Mouse (Mus musculus) C2C12 (cell line): ENCODE measurements around the gene Myd88.

Experiments used
- CEBPB ChIP-seq: IDR thresholded peaks from one replicate; pipeline ENCODE4 v1.6.1; 2011; ENCODE audit warnings: low read depth, mild to moderate bottlenecking, control low read depth, moderate library complexity
- CTCF ChIP-seq: IDR thresholded peaks from one replicate; pipeline ENCODE4 v1.5.1; 2011; ENCODE audit not compliant: control insufficient read depth, insufficient read depth, insufficient read length
- FOSL1 ChIP-seq: IDR thresholded peaks from one replicate; pipeline ENCODE4 v1.8.0; 2011; ENCODE audit warnings: mild to moderate bottlenecking, low read length; ENCODE audit not compliant: poor library complexity, insufficient read depth, severe bottlenecking
- MAX ChIP-seq: IDR thresholded peaks from one replicate; pipeline ENCODE4 v1.6.1; 2011; ENCODE audit warnings: mild to moderate bottlenecking, control low read depth
- MYOD1 ChIP-seq: IDR thresholded peaks from one replicate; pipeline ENCODE4 v1.6.1; 2011; ENCODE audit warnings: low read depth; ENCODE audit not compliant: control insufficient read depth, insufficient read length
- MYOG ChIP-seq: IDR thresholded peaks from one replicate; pipeline ENCODE4 v1.6.1; 2011; ENCODE audit not compliant: control insufficient read depth, insufficient read length; ENCODE audit errors: extremely low read depth
- USF1 ChIP-seq: IDR thresholded peaks from one replicate; pipeline ENCODE4 v1.6.1; 2011; ENCODE audit warnings: low read depth, mild to moderate bottlenecking, control low read depth, moderate library complexity

DNA sequence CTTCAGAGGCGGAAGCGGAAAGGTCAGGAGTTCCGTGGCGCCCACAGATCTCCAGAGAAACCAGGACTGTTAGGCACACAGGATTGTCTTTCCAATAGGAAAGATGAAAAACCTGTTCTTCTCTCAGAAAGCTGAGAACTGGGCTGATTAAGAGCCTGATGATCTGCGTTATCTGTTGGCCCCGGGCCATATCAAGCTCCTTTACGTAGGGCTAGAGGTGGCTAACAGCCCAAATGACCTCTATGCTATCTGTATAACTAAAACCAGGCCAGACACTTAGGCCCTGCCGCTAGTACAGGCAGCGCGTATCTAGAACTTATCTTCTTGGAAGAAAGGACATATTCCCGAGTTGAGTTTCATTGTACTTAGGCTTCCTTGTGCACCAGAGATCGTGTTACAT is 22.0 kb upstream of the Myd88 start:
- TF ChIP-seq CTCF (no peak), MYOG (no peak), USF1 (no peak), MAX (no peak), CEBPB (no peak), MYOD1 (no peak), FOSL1 (no peak)
